Mouse (Mus musculus) embryonic facial prominence, embryonic 15.5 days (tissue): ENCODE results near the gene Igsf8. TPM values are rescaled to one million over a fixed set of nuclear protein-coding genes. Genes with fewer than 3 reads are reported as not detected.
A peak's percentile ranks its signal among the peaks of the same experiment; 100 is the strongest.
"Not testable (repeated sequence)": the region's sequence is repeated elsewhere in the genome, so short reads cannot be mapped to it uniquely, and the experiment has no call there.

Source experiments
- ATAC-seq: fragments of 200-750 bp; cut with Nextera tagmentation; 2 replicates; pipeline ENCODE4 v1.8.0; 2017; ENCODE audit warnings: low read depth, moderate TSS enrichment; ENCODE audit not compliant: insufficient number of reproducible peaks, low FRiP score, low TSS enrichment
- H3K27ac ChIP-seq: fragments of 300-500 bp; sonication (generic); replicated peaks from 2 replicates; pipeline ENCODE4 v1.5.1; 2015; ENCODE audit warnings: mild to moderate bottlenecking, inconsistent platforms
- H3K27me3 ChIP-seq: fragments of 300-500 bp; sonication (generic); 2 replicates; pipeline ENCODE4 v1.6.1; 2015; ENCODE audit warnings: inconsistent platforms
- H3K36me3 ChIP-seq: fragments of 300-500 bp; sonication (generic); 2 replicates; pipeline ENCODE4 v1.6.1; 2015; ENCODE audit warnings: mild to moderate bottlenecking, inconsistent platforms
- H3K4me1 ChIP-seq: fragments of 300-500 bp; sonication (generic); 2 replicates; pipeline ENCODE4 v1.6.1; 2015; ENCODE audit warnings: inconsistent platforms
- H3K4me2 ChIP-seq: fragments of 300-500 bp; sonication (generic); replicated peaks from 2 replicates; pipeline ENCODE4 v1.6.1; 2015; ENCODE audit warnings: mild to moderate bottlenecking, inconsistent platforms
- H3K4me3 ChIP-seq: fragments of 300-500 bp; sonication (generic); replicated peaks from 2 replicates; pipeline ENCODE4 v1.5.1; 2015; ENCODE audit warnings: mild to moderate bottlenecking, inconsistent platforms
- H3K9ac ChIP-seq: fragments of 300-500 bp; sonication (generic); 2 replicates; pipeline ENCODE4 v1.6.1; 2015; ENCODE audit warnings: inconsistent platforms
- H3K9me3 ChIP-seq: fragments of 300-500 bp; sonication (generic); replicated peaks from 2 replicates; pipeline ENCODE4 v1.6.1; 2016; ENCODE audit warnings: inconsistent platforms
- WGBS: fragments of 180-500 bp; shearing (Covaris S2); methylation state at CpG from one replicate; pipeline ENCODE4 v1.1.7; 2015; 5-methylcytosine and 5-hydroxymethylcytosine counted together
- polyA plus RNA-seq: library from polyadenylated mRNA; unstranded; fragments of >200 nt; fragmentation: Nextera tagmentation; extraction: Ambion mirVana; gene quantifications from 2 replicates; pipeline ENCODE4 v1.2.1, GENCODE M21; 2015

Gene Igsf8
- polyA plus RNA-seq, 1 experiment from 2014 or later, result 71.9 TPM

DNA sequence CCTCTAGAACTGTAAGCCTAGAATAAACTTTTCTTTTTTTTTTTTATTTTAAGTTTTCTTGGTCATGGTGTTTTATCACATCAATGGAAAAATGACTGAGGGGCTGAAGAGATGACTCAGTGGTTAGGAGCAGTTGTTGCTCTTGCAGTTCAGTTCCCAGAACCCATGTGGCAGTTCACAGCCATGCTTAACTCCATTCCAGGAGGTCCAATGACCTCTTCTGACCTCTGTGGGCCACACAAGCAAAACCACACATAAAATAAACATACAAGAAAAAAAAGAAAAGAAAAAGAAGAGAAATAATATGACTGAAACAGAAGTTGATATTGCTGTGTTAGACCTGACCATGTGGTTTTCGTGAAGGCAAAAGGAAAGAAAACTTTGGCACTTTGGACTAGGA, 32.2 kb upstream of the Igsf8 start:
- Histone ChIP-seq H3K4me1 (no peaks in the 10 kb centered on the region), H3K9ac (no peak overlapping the region), H3K9me3 (no peaks in the 10 kb centered on the region), H3K4me3 (no peak overlapping the region), H3K4me2 (no peak overlapping the region), H3K27me3 (no peaks in the 10 kb centered on the region), H3K27ac (no peak overlapping the region), H3K36me3 (no peaks in the 10 kb centered on the region)
- no peak for ATAC-seq
- WGBS, result 84% methylated on average over 1 of the region's 1 CpGs

DNA sequence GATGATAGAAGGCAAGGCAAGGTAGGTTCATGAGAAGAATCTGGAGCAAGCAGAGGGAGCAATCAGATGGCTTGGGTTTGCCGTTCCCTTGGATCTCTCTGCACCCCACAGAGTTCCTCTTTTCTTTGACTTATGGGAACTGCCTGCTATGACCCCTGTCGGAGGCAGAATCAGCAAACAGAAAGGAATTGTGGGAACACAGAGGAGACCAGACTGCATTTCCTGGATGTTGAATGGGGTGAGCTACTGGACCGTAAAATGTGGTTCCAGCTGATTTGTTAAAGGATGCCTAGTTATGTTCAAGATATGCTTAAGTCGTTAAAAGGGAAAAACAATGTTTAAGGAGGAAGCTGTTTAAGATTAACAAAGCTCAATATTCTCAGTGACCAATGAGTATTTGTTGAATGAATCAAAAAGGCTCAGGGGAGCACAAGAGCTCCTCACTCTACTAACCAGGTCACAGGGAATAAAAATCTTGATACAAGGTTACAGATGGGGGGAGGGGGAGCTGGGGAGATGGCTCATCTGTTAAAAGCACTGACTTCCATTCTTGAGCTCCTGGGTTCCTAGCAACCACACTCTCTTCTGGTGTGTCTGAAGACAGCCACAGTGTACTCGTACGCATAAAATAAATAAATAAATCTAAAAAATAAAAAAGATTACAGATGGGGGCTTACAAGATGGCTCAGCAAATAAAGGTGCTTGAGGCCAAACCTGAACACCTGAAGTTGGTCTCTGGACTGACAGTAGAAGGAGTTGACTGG, 20.3 kb upstream of the Igsf8 start:
- Histone ChIP-seq H3K4me3 (no peak overlapping the region), H3K9ac (no peak overlapping the region), H3K36me3 (no peaks in the 10 kb centered on the region), H3K4me1 (0 out of 2 replicates have a peak, but pooled peaks cover 3% of the 10 kb centered on the region), H3K4me2 (no peak overlapping the region), H3K27ac (no peak overlapping the region), H3K27me3 (peaks cover 7% of the 10 kb centered on the region; the same call in 1 of the 2 replicates), H3K9me3 (no peaks in the 10 kb centered on the region)
- ATAC-seq, result no peak
- 63% methylated on average over 6 of the region's 6 CpGs for WGBS

GRCm38 (mm10) chr1:172242401-172242800, 19.0 kb upstream of the Igsf8 start:
- Histone ChIP-seq H3K9me3 (no peaks in the 10 kb centered on the region), H3K27me3 (peaks cover 7% of the 10 kb centered on the region; the same call in 1 of the 2 replicates), H3K27ac (no peak overlapping the region; the same call in 1 of the 2 replicates), H3K4me2 (no peak overlapping the region), H3K4me1 (0 out of 2 replicates have a peak, but pooled peaks cover 3% of the 10 kb centered on the region), H3K36me3 (no peaks in the 10 kb centered on the region), H3K4me3 (no peak overlapping the region), H3K9ac (no peak overlapping the region)
- WGBS, result 25% methylated on average over 2 of the region's 2 CpGs
- peak; percentile 81 for ATAC-seq

DNA sequence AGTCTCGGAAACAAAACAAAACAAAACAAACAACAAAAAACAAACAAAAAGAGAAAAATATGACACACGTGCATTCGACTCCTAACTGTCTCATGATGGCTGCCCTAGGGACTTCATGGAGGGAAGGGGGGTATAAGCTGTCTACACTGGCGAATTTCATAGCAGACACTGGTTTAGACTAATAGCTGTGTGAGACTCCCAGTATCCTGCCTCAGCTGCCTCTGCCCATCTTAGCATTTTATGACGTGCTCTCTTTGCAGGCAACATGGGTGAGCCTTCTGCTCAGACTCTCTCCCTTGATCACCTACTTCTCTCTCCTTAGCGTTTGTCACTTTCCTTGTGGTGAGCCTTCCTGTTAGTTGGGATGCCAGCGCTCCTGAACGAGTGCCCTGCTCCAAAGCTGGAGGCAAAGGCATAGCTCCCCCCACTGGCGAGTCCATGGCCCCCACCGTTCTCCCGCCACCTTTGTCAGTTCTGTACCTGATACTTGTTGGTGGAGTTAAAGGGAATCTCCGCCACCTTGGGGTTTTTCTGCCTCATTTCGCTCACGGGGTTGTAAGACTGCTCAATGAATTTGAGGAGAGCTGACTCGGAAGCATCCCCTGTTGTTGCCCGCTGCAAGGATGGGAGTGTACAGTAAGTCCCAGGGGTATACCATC, 17.8 kb upstream of the Igsf8 start:
- Histone ChIP-seq H3K4me2 (no peak overlapping the region), H3K9ac (no peak overlapping the region), H3K4me3 (no peak overlapping the region), H3K9me3 (no peaks in the 10 kb centered on the region), H3K27ac (no peak overlapping the region), H3K27me3 (peaks cover 7% of the 10 kb centered on the region; the same call in 1 of the 2 replicates), H3K4me1 (0 out of 2 replicates have a peak, but pooled peaks cover 3% of the 10 kb centered on the region), H3K36me3 (no peaks in the 10 kb centered on the region)
- ATAC-seq, result no peak
- WGBS, result 25% methylated on average over 16 of the region's 16 CpGs

GRCm38 (mm10) chr1:172244645-172245044, 16.8 kb upstream of the Igsf8 start:
- H3K27ac ChIP-seq, H3K27me3 ChIP-seq, H3K4me3 ChIP-seq, ATAC-seq, H3K4me2 ChIP-seq, H3K4me1 ChIP-seq, H3K36me3 ChIP-seq, H3K9ac ChIP-seq, H3K9me3 ChIP-seq: not testable (repeated sequence)
- 46% methylated on average over 23 of the region's 23 CpGs for WGBS

- Histone ChIP-seq H3K9ac (no peak overlapping the region), H3K4me3 (no peak overlapping the region), H3K9me3 (no peaks in the 10 kb centered on the region), H3K36me3 (no peaks in the 10 kb centered on the region), H3K27me3 (peaks cover 7% of the 10 kb centered on the region; the same call in 1 of the 2 replicates), H3K4me1 (0 out of 2 replicates have a peak, but pooled peaks cover 3% of the 10 kb centered on the region), H3K27ac (no peak overlapping the region), H3K4me2 (no peak overlapping the region)
- ATAC-seq, result no peak
- 68% methylated on average over 4 of the region's 4 CpGs for WGBS
Measured at GRCm38 (mm10) chr1:172247216-172247615, 14.2 kb upstream of the Igsf8 start.

- no peak overlapping the region for H3K27ac ChIP-seq
- WGBS, result 44% methylated on average over 2 of the region's 2 CpGs
- H3K4me1 ChIP-seq, result 0 out of 2 replicates have a peak, but pooled peaks cover 3% of the 10 kb centered on the region
- no peak overlapping the region for H3K9ac ChIP-seq
- no peak overlapping the region for H3K4me2 ChIP-seq
- no peaks in the 10 kb centered on the region for H3K9me3 ChIP-seq
- no peak overlapping the region for H3K4me3 ChIP-seq
- H3K27me3 ChIP-seq, result peaks cover 7% of the 10 kb centered on the region; the same call in 1 of the 2 replicates
- ATAC-seq, result no peak
- H3K36me3 ChIP-seq, result no peaks in the 10 kb centered on the region
Measured at GRCm38 (mm10) chr1:172247679-172248078, 13.8 kb upstream of the Igsf8 start.

- no peak within 1 kb of the TSS for H3K27ac ChIP-seq
- no peak within 1 kb of the TSS for H3K9ac ChIP-seq
- no peaks in the 10 kb centered on the region for H3K4me1 ChIP-seq
- no peak within 1 kb of the TSS for H3K4me2 ChIP-seq
- ATAC-seq, result no peak
- H3K9me3 ChIP-seq, result no peaks in the 10 kb centered on the region
- WGBS, result 86% methylated on average over 6 of the region's 6 CpGs
- H3K36me3 ChIP-seq, result no peaks in the 10 kb centered on the region
- no peak within 1 kb of the TSS for H3K4me3 ChIP-seq
- H3K27me3 ChIP-seq, result no peaks in the 10 kb centered on the region
Measured at GRCm38 (mm10) chr1:172258314-172258713, 3.1 kb upstream of the Igsf8 start, which contains the start of gene Atp1a4. Gene Atp1a4 (minus strand): TSS chr1:172258414.

DNA sequence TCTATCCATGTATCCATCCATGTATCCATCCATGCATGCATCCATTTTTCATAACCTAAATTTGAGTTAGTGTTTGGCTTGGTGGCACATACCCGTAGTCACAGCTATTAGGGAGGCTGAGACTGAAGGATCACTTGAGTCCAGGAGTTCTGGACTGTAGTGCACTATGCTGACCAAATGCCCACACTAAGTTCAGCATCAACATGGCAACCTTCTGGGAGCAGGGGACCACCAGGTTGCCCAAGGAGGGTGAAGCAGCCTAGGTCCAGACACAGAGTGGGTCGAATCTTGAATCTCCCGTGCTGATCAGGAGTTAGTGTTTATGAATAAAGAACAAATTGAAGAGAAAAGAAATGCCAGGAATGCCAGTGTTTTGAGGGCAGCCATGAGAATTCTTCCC, 9.8 kb downstream of the Igsf8 start:
- WGBS, result 83% methylated on average over 3 of the region's 3 CpGs
- ATAC-seq, result no peak
- no peaks in the 10 kb centered on the region for H3K9me3 ChIP-seq
- no peak overlapping the region for H3K4me2 ChIP-seq
- H3K36me3 ChIP-seq, result no peaks in the 10 kb centered on the region
- H3K27me3 ChIP-seq, result no peaks in the 10 kb centered on the region
- H3K4me3 ChIP-seq, result no peak overlapping the region
- no peak overlapping the region for H3K27ac ChIP-seq
- H3K9ac ChIP-seq, result no peak overlapping the region
- no peaks in the 10 kb centered on the region for H3K4me1 ChIP-seq

DNA sequence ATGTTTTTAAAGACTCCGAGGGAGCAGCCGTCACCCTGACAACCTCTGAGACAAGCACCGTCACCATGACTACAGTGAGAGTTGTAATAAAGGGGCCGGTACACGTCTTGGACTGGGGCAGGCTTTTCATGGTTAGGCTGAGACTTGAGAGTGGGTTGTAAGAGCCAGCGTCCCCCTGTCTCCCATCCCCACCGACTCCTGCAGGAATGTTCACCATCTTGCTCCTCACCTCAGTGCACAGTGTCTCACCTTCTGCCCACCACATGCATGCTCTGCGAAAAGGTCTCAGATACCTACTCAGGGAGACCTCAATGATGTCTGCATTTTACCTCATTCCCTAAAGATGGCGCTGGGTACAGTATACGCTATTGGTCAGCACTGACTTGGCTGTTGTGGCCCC, 10.3 kb downstream of the Igsf8 start:
- no peaks in the 10 kb centered on the region for H3K27me3 ChIP-seq
- H3K4me3 ChIP-seq, result no peak overlapping the region
- 74% methylated on average over 10 of the region's 10 CpGs for WGBS
- no peaks in the 10 kb centered on the region for H3K4me1 ChIP-seq
- no peak overlapping the region for H3K4me2 ChIP-seq
- no peak overlapping the region for H3K27ac ChIP-seq
- no peaks in the 10 kb centered on the region for H3K36me3 ChIP-seq
- ATAC-seq, result no peak
- no peak overlapping the region for H3K9ac ChIP-seq
- no peaks in the 10 kb centered on the region for H3K9me3 ChIP-seq

GRCm38 (mm10) chr1:172273386-172273785, 11.9 kb downstream of the Igsf8 start:
- Histone ChIP-seq H3K27ac (no peak overlapping the region), H3K36me3 (no peaks in the 10 kb centered on the region), H3K27me3 (no peaks in the 10 kb centered on the region), H3K4me2 (no peak overlapping the region), H3K4me3 (no peak overlapping the region), H3K9ac (no peak overlapping the region), H3K9me3 (no peaks in the 10 kb centered on the region), H3K4me1 (no peaks in the 10 kb centered on the region)
- no peak for ATAC-seq
- 72% methylated on average over 6 of the region's 6 CpGs for WGBS
